Mouse (Mus musculus): ENCODE measurements at regions not wholly inside any gene's neighbourhood (a gene's known extent, or its start where the extent isn't known, plus 50 kb on each side); places are given as distances from the start of the nearest gene placed in this dataset.

DNA sequence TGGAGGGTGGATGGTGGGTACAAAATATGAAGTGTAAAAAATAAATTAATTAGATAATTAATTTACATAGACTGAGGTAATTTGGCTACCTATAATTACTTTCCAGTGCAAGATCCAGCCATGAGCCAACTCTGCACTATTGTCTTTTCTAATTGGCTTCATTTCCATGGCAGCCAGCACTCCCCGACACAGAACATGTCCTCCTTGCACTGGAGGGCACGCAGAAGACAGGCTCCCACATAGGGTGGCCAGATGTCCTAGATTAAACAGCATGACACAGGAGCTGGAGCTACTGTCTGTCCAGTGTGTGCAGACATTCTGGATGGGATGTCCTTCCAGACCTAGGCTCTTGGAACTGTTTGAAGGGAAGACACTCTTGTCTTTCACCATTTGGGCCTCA lies 278.0 kb downstream of the Inhba start:
- H3K36me3 ChIP-seq (ENCODE audit: control insufficient read depth, insufficient read depth) = no peaks in the 10 kb centered on the region
- H3K79me3 ChIP-seq (ENCODE audit: low read depth) = no peaks in the 10 kb centered on the region
- no peak overlapping the region for H3ac ChIP-seq (ENCODE audit: control insufficient read depth, insufficient read length, low read depth)
- no peak for TF ChIP-seq MYOG (IDR thresholded peaks at IDR 0.05; ENCODE audit: control insufficient read depth, extremely low read depth, insufficient read length)
- TF ChIP-seq FOSL1 (IDR thresholded peaks at IDR 0.05; ENCODE audit: insufficient read depth, low read length, poor library complexity, severe bottlenecking) = no peak
- TF ChIP-seq MAX (IDR thresholded peaks at IDR 0.05) = no peak
- TF ChIP-seq MYOD1 (IDR thresholded peaks at IDR 0.05; ENCODE audit: control insufficient read depth, insufficient read length, low read depth) = no peak
- no peak for TF ChIP-seq CTCF (IDR thresholded peaks at IDR 0.05; ENCODE audit: control insufficient read depth, insufficient read depth, insufficient read length)
- no peak for TF ChIP-seq USF1 (IDR thresholded peaks at IDR 0.05; ENCODE audit: low read depth)
- TF ChIP-seq CEBPB (IDR thresholded peaks at IDR 0.05; ENCODE audit: low read depth) = no peak
- H3K4me3 ChIP-seq (ENCODE audit: insufficient read depth, poor library complexity, severe bottlenecking) = no peak overlapping the region
- H3K79me2 ChIP-seq (ENCODE audit: control insufficient read depth, insufficient read depth) = no peaks in the 10 kb centered on the region
- no peaks in the 10 kb centered on the region for H3K27me3 ChIP-seq (ENCODE audit: control insufficient read depth, insufficient read depth, insufficient read length)

DNA sequence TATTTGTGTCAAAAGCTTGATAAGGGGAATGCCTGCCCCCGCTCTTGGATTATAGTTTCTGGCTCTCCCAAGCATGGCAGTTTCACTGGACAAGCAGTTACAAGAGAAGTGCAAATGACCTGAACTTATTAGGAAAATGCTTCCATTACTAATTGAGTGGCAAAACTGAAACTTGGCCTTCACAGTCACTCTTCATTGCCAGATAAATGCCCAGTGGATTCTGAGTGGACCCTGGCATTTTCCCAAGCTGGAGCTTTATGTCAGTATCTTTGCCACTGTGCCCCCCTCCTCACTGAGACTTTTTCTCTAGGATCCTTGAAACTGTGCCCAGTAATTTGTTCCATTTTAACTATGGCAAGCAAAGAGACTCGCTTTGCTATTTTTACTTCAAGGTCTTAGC lies 279.1 kb downstream of the Inhba start:
- Histone ChIP-seq H3K4me3 (ENCODE audit: insufficient read depth, poor library complexity, severe bottlenecking) (no peak overlapping the region), H3K36me3 (ENCODE audit: control insufficient read depth, insufficient read depth) (no peaks in the 10 kb centered on the region), H3K27me3 (ENCODE audit: control insufficient read depth, insufficient read depth, insufficient read length) (no peaks in the 10 kb centered on the region), H3K79me3 (ENCODE audit: low read depth) (no peaks in the 10 kb centered on the region), H3K79me2 (ENCODE audit: control insufficient read depth, insufficient read depth) (no peaks in the 10 kb centered on the region), H3ac (ENCODE audit: control insufficient read depth, insufficient read length, low read depth) (no peak overlapping the region)
- TF ChIP-seq CTCF (IDR thresholded peaks at IDR 0.05; ENCODE audit: control insufficient read depth, insufficient read depth, insufficient read length) = no peak
- TF ChIP-seq MYOG (IDR thresholded peaks at IDR 0.05; ENCODE audit: control insufficient read depth, extremely low read depth, insufficient read length) = no peak
- TF ChIP-seq USF1 (IDR thresholded peaks at IDR 0.05; ENCODE audit: low read depth) = no peak
- TF ChIP-seq CEBPB (IDR thresholded peaks at IDR 0.05; ENCODE audit: low read depth) = no peak
- TF ChIP-seq FOSL1 (IDR thresholded peaks at IDR 0.05; ENCODE audit: insufficient read depth, low read length, poor library complexity, severe bottlenecking) = no peak
- no peak for TF ChIP-seq MYOD1 (IDR thresholded peaks at IDR 0.05; ENCODE audit: control insufficient read depth, insufficient read length, low read depth)
- no peak for TF ChIP-seq MAX (IDR thresholded peaks at IDR 0.05)

DNA sequence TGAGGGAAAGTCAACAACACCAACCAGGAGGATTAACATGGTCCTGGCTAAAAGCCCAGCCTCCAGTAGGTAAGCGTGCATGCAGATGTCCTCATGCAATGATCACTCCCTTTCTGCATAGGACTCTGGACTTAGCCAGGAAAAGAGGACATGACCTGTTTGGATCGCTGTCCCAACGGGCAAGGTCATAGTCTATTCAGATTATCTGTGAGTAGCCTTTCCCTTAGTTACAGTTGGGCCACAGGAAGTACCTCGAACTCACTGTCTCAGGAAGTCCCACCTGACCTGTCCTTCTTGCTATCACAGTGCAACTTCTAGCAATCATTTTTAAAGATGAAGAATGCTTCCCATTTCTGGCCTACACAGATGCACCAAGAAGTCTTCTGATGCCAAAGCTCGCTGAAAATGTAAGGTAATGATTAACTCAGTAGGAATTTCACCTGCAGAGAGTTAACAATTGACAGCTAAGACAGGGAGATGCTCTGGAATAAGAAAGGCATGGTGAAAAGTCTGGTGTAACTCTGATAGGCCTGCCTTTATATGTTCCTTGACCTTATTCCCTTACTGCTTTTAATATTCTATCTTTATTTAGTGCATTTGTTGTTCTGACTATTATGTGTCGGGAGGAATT lies 280.1 kb downstream of the Inhba start:
- H3ac ChIP-seq (ENCODE audit: control insufficient read depth, insufficient read length, low read depth) = no peak overlapping the region
- no peaks in the 10 kb centered on the region for H3K79me3 ChIP-seq (ENCODE audit: low read depth)
- H3K79me2 ChIP-seq (ENCODE audit: control insufficient read depth, insufficient read depth) = no peaks in the 10 kb centered on the region
- H3K27me3 ChIP-seq (ENCODE audit: control insufficient read depth, insufficient read depth, insufficient read length) = no peaks in the 10 kb centered on the region
- H3K36me3 ChIP-seq (ENCODE audit: control insufficient read depth, insufficient read depth) = no peaks in the 10 kb centered on the region
- no peak overlapping the region for H3K4me3 ChIP-seq (ENCODE audit: insufficient read depth, poor library complexity, severe bottlenecking)
- TF ChIP-seq USF1 (IDR thresholded peaks at IDR 0.05; ENCODE audit: low read depth) = no peak
- no peak for TF ChIP-seq MYOG (IDR thresholded peaks at IDR 0.05; ENCODE audit: control insufficient read depth, extremely low read depth, insufficient read length)
- no peak for TF ChIP-seq CEBPB (IDR thresholded peaks at IDR 0.05; ENCODE audit: low read depth)
- no peak for TF ChIP-seq CTCF (IDR thresholded peaks at IDR 0.05; ENCODE audit: control insufficient read depth, insufficient read depth, insufficient read length)
- TF ChIP-seq MAX (IDR thresholded peaks at IDR 0.05) = no peak
- no peak for TF ChIP-seq FOSL1 (IDR thresholded peaks at IDR 0.05; ENCODE audit: insufficient read depth, low read length, poor library complexity, severe bottlenecking)
- no peak for TF ChIP-seq MYOD1 (IDR thresholded peaks at IDR 0.05; ENCODE audit: control insufficient read depth, insufficient read length, low read depth)

DNA sequence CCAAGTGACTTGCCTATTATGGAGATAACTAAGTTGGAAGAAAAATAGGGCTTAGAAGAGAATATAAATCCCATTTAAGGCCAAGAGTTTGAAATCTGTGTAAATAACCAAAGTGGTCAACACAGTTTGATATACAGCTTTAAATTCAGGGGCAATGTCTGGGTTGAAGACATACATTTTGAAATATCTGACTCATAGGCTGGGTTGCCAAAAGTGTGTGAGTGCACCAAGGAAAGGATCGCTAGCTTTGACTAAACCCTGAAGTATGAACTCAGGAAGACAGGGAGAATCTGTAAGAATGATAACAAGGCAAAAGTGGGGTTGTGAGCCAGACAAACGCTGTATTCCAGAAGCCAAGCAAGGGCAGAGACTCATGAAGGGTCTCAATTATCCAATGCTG lies 288.1 kb downstream of the Inhba start:
- Histone ChIP-seq H3K4me3 (ENCODE audit: insufficient read depth, poor library complexity, severe bottlenecking) (no peak overlapping the region), H3K36me3 (ENCODE audit: control insufficient read depth, insufficient read depth) (no peaks in the 10 kb centered on the region), H3K27me3 (ENCODE audit: control insufficient read depth, insufficient read depth, insufficient read length) (no peaks in the 10 kb centered on the region), H3K79me3 (ENCODE audit: low read depth) (no peaks in the 10 kb centered on the region), H3K79me2 (ENCODE audit: control insufficient read depth, insufficient read depth) (no peaks in the 10 kb centered on the region), H3ac (ENCODE audit: control insufficient read depth, insufficient read length, low read depth) (no peak overlapping the region)
- TF ChIP-seq MYOD1 (IDR thresholded peaks at IDR 0.05; ENCODE audit: control insufficient read depth, insufficient read length, low read depth) = no peak
- no peak for TF ChIP-seq CEBPB (IDR thresholded peaks at IDR 0.05; ENCODE audit: low read depth)
- no peak for TF ChIP-seq MYOG (IDR thresholded peaks at IDR 0.05; ENCODE audit: control insufficient read depth, extremely low read depth, insufficient read length)
- TF ChIP-seq MAX (IDR thresholded peaks at IDR 0.05) = no peak
- TF ChIP-seq CTCF (IDR thresholded peaks at IDR 0.05; ENCODE audit: control insufficient read depth, insufficient read depth, insufficient read length) = no peak
- TF ChIP-seq USF1 (IDR thresholded peaks at IDR 0.05; ENCODE audit: low read depth) = no peak

DNA sequence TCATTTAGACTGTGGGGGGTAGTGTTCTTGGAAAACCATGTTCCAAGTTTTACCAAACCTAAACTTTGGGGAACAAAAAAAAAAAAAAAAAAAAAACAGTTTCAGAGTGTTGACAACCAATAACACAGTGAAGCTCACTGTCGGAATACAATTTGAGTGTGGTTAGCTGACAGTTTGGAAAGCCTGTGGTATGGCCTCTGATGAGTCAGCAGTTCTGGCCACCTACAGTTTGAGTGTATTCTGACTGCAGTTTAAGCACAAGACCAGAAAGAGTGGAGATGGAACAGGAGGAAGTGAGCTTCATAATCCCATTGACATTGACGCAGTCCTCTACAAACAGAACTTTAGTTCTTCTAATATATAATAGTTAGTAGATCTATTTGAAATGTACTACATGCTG lies 303.0 kb downstream of the Inhba start:
- H3K36me3 ChIP-seq (ENCODE audit: control insufficient read depth, insufficient read depth) = no peaks in the 10 kb centered on the region
- TF ChIP-seq FOSL1 (IDR thresholded peaks at IDR 0.05; ENCODE audit: insufficient read depth, low read length, poor library complexity, severe bottlenecking) = no peak
- no peak for TF ChIP-seq MYOG (IDR thresholded peaks at IDR 0.05; ENCODE audit: control insufficient read depth, extremely low read depth, insufficient read length)
- H3K79me2 ChIP-seq (ENCODE audit: control insufficient read depth, insufficient read depth) = no peaks in the 10 kb centered on the region
- no peaks in the 10 kb centered on the region for H3K79me3 ChIP-seq (ENCODE audit: low read depth)
- no peaks in the 10 kb centered on the region for H3K27me3 ChIP-seq (ENCODE audit: control insufficient read depth, insufficient read depth, insufficient read length)
- no peak overlapping the region for H3ac ChIP-seq (ENCODE audit: control insufficient read depth, insufficient read length, low read depth)
- no peak overlapping the region for H3K4me3 ChIP-seq (ENCODE audit: insufficient read depth, poor library complexity, severe bottlenecking)

DNA sequence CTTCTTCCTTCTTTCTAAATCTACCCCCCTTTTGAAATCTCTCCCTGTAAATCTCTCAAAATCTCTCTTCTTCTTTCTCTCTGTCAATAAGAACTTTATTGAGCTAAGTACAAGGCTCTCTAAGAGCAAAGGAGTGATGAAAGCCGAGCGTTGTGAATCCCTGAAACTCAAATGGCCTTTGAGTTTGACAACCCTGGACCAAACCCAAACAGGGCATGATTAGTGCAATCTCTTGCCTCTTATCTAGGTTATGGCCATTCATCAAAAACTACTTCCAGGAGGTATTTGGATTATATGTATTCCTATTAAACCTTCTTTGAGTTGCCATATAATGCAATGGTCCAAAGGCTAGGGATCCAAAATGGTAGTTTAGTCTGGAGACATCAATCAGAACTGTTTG lies 304.0 kb downstream of the Inhba start:
- no peaks in the 10 kb centered on the region for H3K79me2 ChIP-seq (ENCODE audit: control insufficient read depth, insufficient read depth)

More for the DNA sequence above, 304.0 kb downstream of the Inhba start:
- Histone ChIP-seq H3K4me3 (ENCODE audit: insufficient read depth, poor library complexity, severe bottlenecking) (no peak overlapping the region), H3K79me3 (ENCODE audit: low read depth) (no peaks in the 10 kb centered on the region), H3ac (ENCODE audit: control insufficient read depth, insufficient read length, low read depth) (no peak overlapping the region), H3K27me3 (ENCODE audit: control insufficient read depth, insufficient read depth, insufficient read length) (no peaks in the 10 kb centered on the region), H3K36me3 (ENCODE audit: control insufficient read depth, insufficient read depth) (no peaks in the 10 kb centered on the region)
- TF ChIP-seq CTCF (IDR thresholded peaks at IDR 0.05; ENCODE audit: control insufficient read depth, insufficient read depth, insufficient read length) (no peak), MAX (IDR thresholded peaks at IDR 0.05) (no peak), CEBPB (IDR thresholded peaks at IDR 0.05; ENCODE audit: low read depth) (no peak), MYOD1 (IDR thresholded peaks at IDR 0.05; ENCODE audit: control insufficient read depth, insufficient read length, low read depth) (no peak)

All from C2C12 (cell line).